Mouse (Mus musculus) ES-Bruce4 (cell line): ENCODE data around the gene Srgap1.

Experiments used
- CTCF ChIP-seq: IDR thresholded peaks from one replicate; pipeline ENCODE4 v1.8.1; 2011; ENCODE audit warnings: low read depth, low read length
- EP300 ChIP-seq: IDR thresholded peaks from 2 replicates; pipeline ENCODE4 v1.6.1; 2011; ENCODE audit warnings: low read depth, low read length; ENCODE audit not compliant: insufficient read depth
- POLR2A ChIP-seq: IDR thresholded peaks from one replicate; pipeline ENCODE4 v1.8.1; 2011; ENCODE audit warnings: low read length; ENCODE audit not compliant: insufficient read depth

DNA sequence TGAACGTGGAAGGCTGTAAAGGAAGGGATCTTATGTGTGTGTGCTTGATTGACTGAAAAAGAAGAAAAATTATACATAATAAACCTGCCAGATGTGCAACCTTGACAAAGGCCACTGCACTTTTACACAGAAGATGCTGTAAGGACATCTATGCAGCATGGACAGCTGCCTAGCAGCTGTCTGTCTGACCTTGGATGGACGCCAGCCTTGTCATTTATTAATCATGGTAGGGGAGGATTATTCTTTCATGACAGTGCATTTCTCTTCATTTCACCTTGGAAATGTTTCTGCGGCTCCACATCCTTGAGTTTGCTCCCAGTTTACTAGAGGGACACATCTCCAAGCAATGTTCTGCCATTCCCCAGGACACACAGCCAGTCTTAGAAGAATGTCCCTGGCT lies 258.6 kb downstream of the Srgap1 start:
- no peak for TF ChIP-seq CTCF
- no peak for TF ChIP-seq EP300
- TF ChIP-seq POLR2A: no peak
